Mouse (Mus musculus): ENCODE measurements around the gene Usp43. TPM values are rescaled to one million over a fixed set of nuclear protein-coding genes. Genes with fewer than 3 reads are reported as not detected.
A peak's percentile ranks its signal among the peaks of the same experiment; 100 is the strongest.

Gene Usp43
- polyA plus RNA-seq, 1 experiment, result 4.7 TPM

GRCm38 (mm10) chr11:67897064-67897560, 24.8 kb downstream of the Usp43 start:
- no peak for DNase-seq (ENCODE audit: low read depth)

DNA sequence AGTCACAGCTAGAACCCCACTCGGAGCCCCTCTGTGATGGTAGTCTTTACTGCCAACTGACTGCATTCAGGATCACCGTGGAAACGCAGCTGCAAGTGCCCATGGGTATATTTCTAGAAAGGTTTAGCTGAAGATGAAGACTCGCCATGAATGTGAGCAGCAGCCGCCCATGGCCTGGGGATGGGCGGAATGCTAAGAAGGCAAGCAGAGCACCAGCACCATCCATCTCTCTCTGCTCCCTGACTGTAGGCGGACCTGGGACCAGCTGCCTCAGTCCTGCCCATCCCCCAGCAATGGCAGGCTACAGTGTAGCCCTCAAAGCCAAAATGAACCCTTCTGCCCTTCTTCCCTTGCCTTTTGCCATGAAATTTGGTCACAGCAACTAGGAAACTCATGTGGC, 26.3 kb downstream of the Usp43 start:
- no peak for DNase-seq (ENCODE audit: low read depth)

DNA sequence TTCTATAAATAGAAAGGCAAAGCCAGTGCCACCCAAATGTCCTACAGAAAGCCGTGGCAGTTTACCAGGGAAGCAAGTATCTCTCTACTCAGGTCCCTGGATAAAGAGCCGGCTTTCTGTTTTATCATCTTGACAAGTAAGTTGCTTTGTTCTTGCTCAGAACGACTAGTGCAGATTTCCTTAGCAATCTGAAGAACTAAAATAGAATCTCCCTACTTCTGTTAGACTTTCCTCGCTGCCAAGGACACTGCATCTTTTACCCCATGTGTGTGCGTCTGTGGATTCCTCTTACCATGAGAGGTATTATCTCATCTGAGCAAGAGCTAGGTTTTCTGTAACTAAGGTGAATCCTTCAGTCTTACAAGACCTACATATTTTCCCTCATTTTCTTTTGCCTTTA, 33.4 kb downstream of the Usp43 start:
- DNase-seq (ENCODE audit: low read depth), result no peak

- DNase-seq (ENCODE audit: low read depth), result no peak
These were observed 36.0 kb downstream of the Usp43 start for GRCm38 (mm10) chr11:67885921-67886320.

DNA sequence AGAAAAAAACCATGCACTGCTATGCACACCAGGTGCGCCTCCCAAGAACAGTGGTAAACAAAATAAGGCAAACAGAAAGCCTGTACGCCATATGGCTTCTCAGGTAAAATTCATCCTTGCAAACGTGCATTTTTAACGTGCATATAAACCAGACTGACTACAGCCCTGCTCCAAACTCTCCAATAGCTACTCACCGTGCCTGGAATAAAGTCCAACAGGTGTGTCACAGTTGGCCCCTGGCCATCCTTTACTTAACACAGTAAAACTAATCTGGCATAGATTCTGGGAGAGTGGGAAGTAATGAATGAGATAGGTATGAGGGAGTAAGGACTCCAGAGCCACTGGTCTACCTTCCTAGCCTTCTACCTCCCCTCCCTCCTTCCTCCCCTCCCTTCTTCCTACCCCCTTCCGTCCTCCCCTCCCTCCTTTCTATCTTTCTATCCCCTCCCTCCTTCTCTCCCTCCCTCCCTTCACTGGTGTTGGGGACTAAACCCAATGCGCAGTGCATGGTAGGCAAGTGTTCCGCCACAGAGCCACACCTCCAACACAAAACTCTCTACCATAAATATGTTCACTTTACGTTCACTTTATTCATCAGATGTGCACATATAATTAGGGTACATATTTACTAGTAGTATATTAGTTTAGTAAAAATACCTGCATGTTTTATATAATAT, 56.3 kb downstream of the Usp43 start:
- DNase-seq (ENCODE audit: low read depth), result peak; percentile 12

DNA sequence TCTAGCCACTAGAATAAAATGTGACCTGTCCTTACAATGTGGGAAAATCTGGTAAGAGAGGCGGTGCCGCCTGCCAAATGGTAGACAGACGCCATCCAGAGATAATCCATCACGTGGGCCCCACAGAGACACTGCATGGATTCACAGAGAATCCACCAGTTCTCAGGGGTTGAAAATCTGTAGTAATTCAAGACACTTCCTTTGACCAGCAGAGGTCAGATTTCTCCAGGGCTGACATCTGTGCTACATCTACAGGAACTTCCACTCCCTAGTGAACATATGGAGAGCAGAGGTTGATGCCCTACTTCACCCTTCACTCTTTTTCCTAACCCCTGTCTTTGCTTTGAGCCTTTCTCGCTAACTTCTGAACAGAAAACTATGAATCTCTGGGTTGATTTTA, 56.9 kb downstream of the Usp43 start:
- DNase-seq (ENCODE audit: low read depth), result no peak

DNA sequence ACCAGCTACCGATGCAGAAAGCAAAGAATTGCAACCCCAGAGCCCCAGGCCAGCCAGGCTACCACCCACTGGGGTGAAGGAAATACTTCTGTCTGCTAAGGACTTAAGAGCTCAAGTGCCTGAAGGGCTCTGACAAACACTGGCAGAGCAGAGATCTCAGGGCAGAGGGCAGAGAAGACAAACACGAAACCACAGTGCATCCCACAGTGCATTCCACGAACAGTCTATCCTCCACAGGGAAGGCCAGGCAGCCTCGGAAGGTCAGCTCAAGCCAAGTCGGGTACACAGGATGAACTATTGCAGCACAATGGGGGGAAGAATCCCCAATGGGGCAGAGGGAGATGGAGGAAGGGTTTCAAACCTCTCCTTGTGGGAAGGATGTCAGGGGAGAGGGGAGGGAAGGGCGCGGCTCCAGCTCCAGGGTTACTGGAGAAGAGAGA, 60.5 kb downstream of the Usp43 start:
- DNase-seq (ENCODE audit: low read depth), result no peak

- DNase-seq (ENCODE audit: low read depth), result no peak
These were observed 61.1 kb downstream of the Usp43 start for GRCm38 (mm10) chr11:67860743-67861398.

GRCm38 (mm10) chr11:67858518-67858917, 63.4 kb downstream of the Usp43 start:
- DNase-seq (ENCODE audit: low read depth), result no peak

DNA sequence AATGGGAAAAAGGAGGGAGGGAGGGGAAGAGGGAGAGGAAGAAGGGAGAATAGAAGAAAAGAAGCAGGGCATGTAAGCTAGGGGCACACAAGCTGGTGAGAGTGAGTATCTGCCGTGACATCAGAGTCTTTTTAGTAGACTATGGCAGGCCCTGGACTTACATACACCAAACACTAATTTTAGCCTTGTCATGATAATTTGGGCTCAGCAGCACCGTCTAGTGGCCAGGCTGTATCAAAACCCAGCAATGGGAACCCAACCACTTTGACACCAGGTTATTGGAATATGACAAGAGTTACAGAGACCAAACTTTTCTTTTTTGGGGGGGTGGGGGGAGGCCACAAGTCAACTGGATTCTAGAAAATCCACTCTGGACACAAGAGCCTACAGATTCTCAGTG, 66.9 kb downstream of the Usp43 start:
- DNase-seq (ENCODE audit: low read depth), result no peak

- DNase-seq (ENCODE audit: low read depth), result no peak
These were observed 68.0 kb downstream of the Usp43 start for GRCm38 (mm10) chr11:67853996-67854395.

GRCm38 (mm10) chr11:67851770-67852169, 70.2 kb downstream of the Usp43 start:
- no peak for DNase-seq (ENCODE audit: low read depth)

GRCm38 (mm10) chr11:67845193-67845592, 76.8 kb downstream of the Usp43 start:
- DNase-seq (ENCODE audit: low read depth), result no peak

- DNase-seq (ENCODE audit: low read depth), result no peak
These were observed 82.1 kb downstream of the Usp43 start for GRCm38 (mm10) chr11:67839810-67840209.

- DNase-seq (ENCODE audit: low read depth), result no peak
These were observed 86.4 kb downstream of the Usp43 start for GRCm38 (mm10) chr11:67835408-67836078.

GRCm38 (mm10) chr11:67831820-67832219, 90.1 kb downstream of the Usp43 start:
- DNase-seq (ENCODE audit: low read depth), result no peak

- no peak for DNase-seq (ENCODE audit: low read depth)
These were observed 92.4 kb downstream of the Usp43 start for GRCm38 (mm10) chr11:67829530-67829929.

- no peak for DNase-seq (ENCODE audit: low read depth)
These were observed 93.4 kb downstream of the Usp43 start for GRCm38 (mm10) chr11:67828360-67829059.

DNA sequence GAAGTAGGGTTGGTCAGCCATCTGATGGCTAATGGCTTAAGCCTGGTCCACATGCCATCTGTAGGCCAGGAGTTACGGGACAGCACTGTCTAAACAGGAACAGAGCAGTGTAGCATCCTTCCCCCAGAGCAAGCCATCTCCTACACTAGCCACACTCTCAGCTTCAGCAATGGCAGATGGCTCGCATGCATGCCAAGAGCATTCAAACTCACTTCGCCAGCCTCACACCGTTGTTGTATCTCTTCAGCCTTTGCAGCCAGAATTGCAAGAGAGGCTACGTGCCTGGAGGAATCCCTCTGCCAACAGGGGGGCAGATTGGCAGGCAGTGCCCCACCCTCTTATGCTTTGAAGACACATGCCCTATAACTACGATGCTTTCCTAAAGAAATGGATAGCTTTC, 100.4 kb downstream of the Usp43 start:
- no peak for DNase-seq (ENCODE audit: low read depth)

GRCm38 (mm10) chr11:67820221-67820620, 101.7 kb downstream of the Usp43 start:
- DNase-seq (ENCODE audit: low read depth), result no peak

DNA sequence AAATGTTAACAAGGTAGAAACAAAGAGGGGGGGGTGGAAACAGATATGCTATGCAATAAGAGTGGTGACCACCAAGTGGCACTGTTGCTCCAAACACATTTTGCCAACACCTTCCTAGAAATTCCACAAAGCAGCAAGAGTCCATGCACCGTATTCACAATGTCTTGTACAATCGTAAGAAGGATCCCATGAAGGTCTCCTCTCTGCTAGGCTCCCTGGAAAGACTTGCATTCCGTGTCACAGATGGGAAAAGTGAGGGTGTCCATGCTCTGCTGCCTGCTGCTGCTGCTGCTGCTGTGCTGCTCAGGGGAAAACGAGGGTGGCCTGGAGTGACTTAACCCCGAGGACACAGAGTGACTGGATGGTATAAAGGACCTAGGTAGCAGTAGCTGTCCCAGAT, 102.3 kb downstream of the Usp43 start:
- DNase-seq (ENCODE audit: low read depth), result no peak

GRCm38 (mm10) chr11:67811535-67811934, 110.4 kb downstream of the Usp43 start:
- no peak for DNase-seq (ENCODE audit: low read depth)
